Mouse (Mus musculus) urinary bladder, postnatal 36 days (tissue): ENCODE data around the gene Tcfl5.

Source experiments
- DNase-seq, 2 experiments: peaks; one replicate each; pipeline ENCODE4 v3.0.0; 2022; ENCODE audit warnings: low spot score in 2 of 2, mixed read lengths in 1 of 2

Tcfl5 gene

DNA sequence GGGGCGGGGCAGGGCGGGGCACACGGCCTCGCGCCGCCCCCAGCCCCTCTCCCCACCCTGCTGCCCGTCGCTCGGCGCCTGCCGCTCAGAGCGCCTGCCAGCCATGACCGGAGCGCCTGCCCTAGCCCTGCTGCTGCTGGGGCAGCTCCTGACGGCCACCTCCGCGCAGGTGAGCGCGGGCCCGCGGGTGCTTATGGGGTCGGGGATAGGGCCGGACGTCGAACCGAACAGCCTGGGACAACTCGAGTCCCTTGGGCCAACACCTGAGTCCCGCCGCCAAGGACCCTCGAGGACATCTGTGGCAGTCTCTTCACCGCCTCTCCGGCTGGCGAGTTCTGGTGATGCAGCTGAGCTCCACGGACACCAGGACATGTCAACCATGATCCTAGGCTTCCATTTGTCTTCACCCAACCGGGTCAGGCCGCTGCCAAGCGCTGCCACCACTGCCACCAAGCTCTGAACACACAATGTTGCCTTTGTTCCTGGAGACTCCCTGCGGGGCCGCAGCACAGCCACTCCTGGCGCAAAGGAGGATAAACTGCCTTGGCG lies 44.3 kb downstream of the Tcfl5 start:
- no peak for DNase-seq

GRCm38 (mm10) chr2:180597490-180597889 lies 45.0 kb downstream of the Tcfl5 start, which contains the start of gene Col9a3:
TSS of gene Col9a3 (plus strand) at chr2:180597790.
- no peak for DNase-seq

DNA sequence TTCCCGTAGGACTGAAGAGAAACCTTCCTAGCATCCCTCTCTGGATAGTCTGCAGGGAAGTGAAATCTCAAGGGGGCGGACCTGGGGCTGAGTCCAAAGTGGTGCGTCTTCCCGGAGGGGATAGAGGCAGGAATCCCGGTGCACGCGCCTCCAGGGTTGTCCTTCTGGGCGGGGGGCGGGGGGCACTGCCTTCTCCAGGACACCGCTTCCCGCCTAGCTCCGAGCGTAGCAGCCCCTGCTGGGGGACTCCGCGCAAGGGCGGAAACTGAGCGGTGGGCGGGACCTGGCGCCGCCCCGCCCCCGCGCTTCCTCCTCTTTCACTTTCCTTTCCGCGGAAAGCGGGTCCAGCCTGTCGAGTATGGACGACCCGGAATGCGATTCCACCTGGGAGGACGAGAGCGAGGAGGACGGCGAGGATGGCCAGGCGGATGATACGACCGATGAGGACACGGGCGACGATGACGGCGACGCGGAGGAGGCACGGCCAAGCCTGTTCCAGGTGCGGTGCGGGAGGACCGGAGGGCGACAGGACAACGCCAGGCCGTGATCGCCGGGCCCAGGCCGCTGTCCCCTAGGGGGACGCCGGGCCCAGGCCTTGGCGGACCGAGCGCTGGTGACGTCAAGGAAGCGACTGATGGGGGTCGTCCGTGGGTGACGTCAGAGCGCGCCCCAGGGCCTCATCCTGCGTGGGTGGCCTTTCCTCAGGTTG lies 53.2 kb downstream of the Tcfl5 start, which contains the start of gene Ogfr:
Gene Ogfr (plus strand): TSS at position 123 of the 709 bp plus-strand sequence.
- peak; percentile 74 for DNase-seq

DNA sequence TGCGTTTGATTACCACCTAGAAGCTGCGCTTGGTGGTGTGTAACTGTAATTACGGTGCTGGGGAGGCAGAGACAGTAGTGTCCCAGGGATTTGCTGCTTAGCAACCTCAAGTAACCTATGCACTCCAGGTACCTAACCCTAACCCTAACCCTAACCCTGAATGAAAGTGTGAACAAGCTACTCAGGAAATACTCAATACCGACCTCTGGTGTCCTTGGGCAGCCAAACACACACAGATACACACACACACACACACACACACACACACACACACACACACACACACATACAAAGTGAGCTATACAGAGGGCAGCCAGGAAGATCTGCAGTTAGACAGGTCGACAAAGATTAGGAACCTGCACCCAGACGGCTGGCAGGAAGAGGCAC lies 53.8 kb downstream of the Tcfl5 start:
- no peak for DNase-seq

DNA sequence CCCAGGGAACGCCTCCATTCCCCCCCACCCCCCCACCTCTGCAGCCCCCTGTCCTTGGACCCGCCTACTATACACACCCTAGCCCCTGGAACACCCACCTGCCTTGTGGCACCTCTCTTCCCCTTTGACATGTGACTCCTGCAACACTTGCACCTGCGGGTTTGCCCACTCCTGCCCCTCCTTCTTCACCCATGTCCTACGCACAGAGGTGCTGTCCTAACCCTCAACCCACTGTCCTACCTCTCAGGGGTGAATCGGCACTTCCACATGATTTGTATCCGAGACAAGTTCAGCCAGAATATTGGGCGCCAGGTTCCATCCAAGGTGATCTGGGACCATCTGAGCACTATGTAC lies 59.4 kb downstream of the Tcfl5 start:
- no peak for DNase-seq

GRCm38 (mm10) chr2:180582481-180583153 lies 59.9 kb downstream of the Tcfl5 start:
- DNase-seq = peak; percentile 98 to 99

DNA sequence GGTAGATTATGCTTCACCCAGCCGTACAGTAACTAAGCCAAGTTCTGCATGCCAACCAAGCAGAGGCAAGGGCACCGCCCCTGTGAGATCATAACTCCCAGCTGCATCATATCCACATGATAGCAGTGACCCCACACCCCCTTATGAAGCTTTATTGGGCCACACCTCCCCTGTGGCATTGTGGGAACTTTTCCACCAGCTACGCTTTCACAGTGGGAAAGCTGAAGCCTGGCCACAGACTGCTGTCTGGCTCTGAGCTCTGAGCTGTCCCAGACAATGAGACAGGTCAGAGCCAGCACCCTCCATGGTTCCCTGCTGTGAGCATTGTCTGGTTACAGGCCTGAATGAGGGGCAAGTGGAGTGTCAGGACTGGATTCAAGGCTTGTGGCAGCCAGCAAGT lies 61.5 kb downstream of the Tcfl5 start, which contains the start of gene Mrgbp:
Gene Mrgbp (plus strand): TSS at position 303 of the 400 bp plus-strand sequence.
- peak; percentile 15 to 32 for DNase-seq

GRCm38 (mm10) chr2:180578686-180579085 lies 63.8 kb downstream of the Tcfl5 start:
- peak; percentile 47 to 60 for DNase-seq

GRCm38 (mm10) chr2:180576482-180576881 lies 66.0 kb downstream of the Tcfl5 start:
- no peak for DNase-seq
